Mouse (Mus musculus): ENCODE results near the gene Gna12. TPM values are rescaled to one million over a fixed set of nuclear protein-coding genes. Genes with fewer than 3 reads are reported as not detected.

Gna12 gene
- polyA plus RNA-seq, 1 experiment: 94.4 TPM

DNA sequence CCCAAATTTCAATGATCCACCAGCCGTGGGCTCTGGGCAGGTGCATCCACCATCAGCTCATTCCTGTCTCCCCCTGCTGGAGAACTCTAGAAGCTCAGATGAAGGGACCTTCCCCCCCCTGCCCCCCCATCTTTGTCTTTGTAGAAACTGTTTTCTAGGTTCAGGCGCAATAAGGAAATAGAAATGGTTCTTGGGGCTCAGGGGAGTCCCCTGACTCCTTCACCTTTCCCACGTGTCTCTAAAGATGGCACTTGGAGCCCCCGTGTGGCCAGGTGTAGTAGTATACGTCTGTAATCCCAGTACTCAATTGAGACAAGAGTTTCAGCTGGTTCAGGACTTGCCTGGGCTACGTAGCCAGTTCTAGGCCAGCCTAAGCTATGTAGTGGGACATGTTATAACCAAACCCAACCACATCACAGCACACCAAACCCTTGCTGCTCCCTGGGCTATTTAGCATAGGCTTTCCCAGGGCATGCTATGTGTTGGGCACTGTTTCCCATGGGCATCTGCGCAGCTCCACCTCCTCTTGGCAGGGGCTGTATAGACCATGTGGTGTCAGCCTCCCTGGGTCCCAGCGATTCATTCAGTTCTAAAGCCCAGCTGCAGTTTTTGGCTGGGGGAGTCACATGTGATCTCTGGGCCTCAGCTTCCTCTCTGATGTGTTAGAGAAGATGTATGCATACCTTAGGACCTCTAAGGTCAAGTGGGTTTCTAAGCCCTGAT, 27.4 kb upstream of the Gna12 start:
- Histone ChIP-seq H3K4me1 (ENCODE audit: control insufficient read depth, insufficient read depth, low read length) (no peaks in the 10 kb centered on the region), H3K27ac (ENCODE audit: insufficient read depth, low read length) (no peak overlapping the region), H3K4me3 (ENCODE audit: insufficient read depth, low read length) (no peak overlapping the region)
- TF ChIP-seq CTCF (IDR thresholded peaks at IDR 0.05; ENCODE audit: extremely low read depth, insufficient read depth, low read length) (no peak), POLR2A (IDR thresholded peaks at IDR 0.05; ENCODE audit: extremely low read depth, insufficient read depth, low read length) (no peak)

- no peak overlapping the region for H3K27ac ChIP-seq (ENCODE audit: insufficient read depth, low read length)
- no peaks in the 10 kb centered on the region for H3K4me1 ChIP-seq (ENCODE audit: control insufficient read depth, insufficient read depth, low read length)
- H3K4me3 ChIP-seq (ENCODE audit: insufficient read depth, low read length): no peak overlapping the region
- TF ChIP-seq POLR2A (IDR thresholded peaks at IDR 0.05; ENCODE audit: extremely low read depth, insufficient read depth, low read length) (no peak), CTCF (IDR thresholded peaks at IDR 0.05; ENCODE audit: extremely low read depth, insufficient read depth, low read length) (no peak)
Observed at GRCm38 (mm10) chr5:140855909-140856530, 25.8 kb upstream of the Gna12 start.

GRCm38 (mm10) chr5:140854700-140855099, 24.5 kb upstream of the Gna12 start:
- H3K4me3 ChIP-seq (ENCODE audit: insufficient read depth, low read length): no peak overlapping the region
- H3K27ac ChIP-seq (ENCODE audit: insufficient read depth, low read length): no peak overlapping the region
- H3K4me1 ChIP-seq (ENCODE audit: control insufficient read depth, insufficient read depth, low read length): no peaks in the 10 kb centered on the region
- TF ChIP-seq CTCF (IDR thresholded peaks at IDR 0.05; ENCODE audit: extremely low read depth, insufficient read depth, low read length) (no peak), POLR2A (IDR thresholded peaks at IDR 0.05; ENCODE audit: extremely low read depth, insufficient read depth, low read length) (no peak)

- no peak overlapping the region for H3K4me3 ChIP-seq (ENCODE audit: insufficient read depth, low read length)
- no peak for TF ChIP-seq POLR2A (IDR thresholded peaks at IDR 0.05; ENCODE audit: extremely low read depth, insufficient read depth, low read length)
- TF ChIP-seq CTCF (IDR thresholded peaks at IDR 0.05; ENCODE audit: extremely low read depth, insufficient read depth, low read length): no peak
Observed at GRCm38 (mm10) chr5:140853723-140854122, 23.5 kb upstream of the Gna12 start.

DNA sequence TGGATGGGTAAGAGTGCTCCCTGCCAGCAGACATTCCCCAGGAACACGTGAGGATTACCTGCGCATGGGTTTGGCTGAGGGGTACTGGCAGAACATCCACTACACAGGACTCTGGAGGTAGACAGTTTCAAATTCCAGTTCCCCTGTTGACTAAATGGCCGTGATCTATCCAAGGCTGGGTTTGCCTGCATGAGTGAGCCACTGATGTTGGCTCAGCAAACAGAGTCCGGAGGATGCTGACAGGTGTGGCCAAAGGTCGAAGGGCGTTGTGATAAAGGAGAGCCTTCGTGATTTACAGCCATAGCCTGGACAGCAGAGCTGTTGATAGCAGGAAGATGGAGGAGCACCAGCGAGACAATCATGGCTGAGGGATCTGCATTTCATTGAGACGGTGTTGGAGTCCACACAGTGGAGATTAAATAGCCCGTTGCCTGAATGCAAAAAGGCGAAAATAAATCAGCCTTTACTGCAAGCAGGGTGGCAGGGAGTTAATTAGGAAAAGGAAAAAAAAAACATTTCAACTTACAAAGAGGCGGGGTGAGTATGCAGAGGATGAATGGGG, 22.3 kb upstream of the Gna12 start:
- H3K4me3 ChIP-seq (ENCODE audit: insufficient read depth, low read length): no peak overlapping the region
- H3K4me1 ChIP-seq (ENCODE audit: control insufficient read depth, insufficient read depth, low read length): no peaks in the 10 kb centered on the region
- H3K27ac ChIP-seq (ENCODE audit: insufficient read depth, low read length): no peak overlapping the region
- TF ChIP-seq POLR2A (IDR thresholded peaks at IDR 0.05; ENCODE audit: extremely low read depth, insufficient read depth, low read length): no peak
- no peak for TF ChIP-seq CTCF (IDR thresholded peaks at IDR 0.05; ENCODE audit: extremely low read depth, insufficient read depth, low read length)

More at GRCm38 (mm10) chr5:140853723-140854122, 23.5 kb upstream of the Gna12 start:
- H3K4me1 ChIP-seq (ENCODE audit: control insufficient read depth, insufficient read depth, low read length): no peaks in the 10 kb centered on the region
- H3K27ac ChIP-seq (ENCODE audit: insufficient read depth, low read length): no peak overlapping the region

GRCm38 (mm10) chr5:140847300-140847729, 17.1 kb upstream of the Gna12 start:
- no peak overlapping the region for H3K4me3 ChIP-seq (ENCODE audit: insufficient read depth, low read length)
- TF ChIP-seq CTCF (IDR thresholded peaks at IDR 0.05; ENCODE audit: extremely low read depth, insufficient read depth, low read length) (peak; percentile 91), POLR2A (IDR thresholded peaks at IDR 0.05; ENCODE audit: extremely low read depth, insufficient read depth, low read length) (no peak)
- no peak overlapping the region for H3K27ac ChIP-seq (ENCODE audit: insufficient read depth, low read length)
- no peaks in the 10 kb centered on the region for H3K4me1 ChIP-seq (ENCODE audit: control insufficient read depth, insufficient read depth, low read length)

DNA sequence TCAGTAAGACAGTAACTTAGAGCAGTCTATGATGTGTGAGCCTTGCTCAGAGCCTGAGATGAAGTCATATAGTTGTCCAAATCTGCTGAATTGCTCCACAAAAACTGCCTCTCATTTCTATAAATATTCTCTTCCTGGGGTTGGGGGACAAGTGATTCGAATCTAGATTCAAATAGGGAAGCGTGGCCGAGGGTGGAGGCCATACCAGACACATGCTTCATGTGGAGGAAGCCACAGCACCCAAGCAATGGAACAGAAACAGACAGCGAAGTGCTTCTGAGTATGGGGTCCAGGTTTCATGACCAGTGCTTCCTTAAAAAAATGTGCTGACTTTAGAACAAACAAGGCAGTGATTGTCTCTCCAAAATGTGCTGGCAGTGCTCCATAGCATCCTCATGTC, 11.7 kb upstream of the Gna12 start:
- no peak overlapping the region for H3K4me3 ChIP-seq (ENCODE audit: insufficient read depth, low read length)
- no peaks in the 10 kb centered on the region for H3K4me1 ChIP-seq (ENCODE audit: control insufficient read depth, insufficient read depth, low read length)
- TF ChIP-seq POLR2A (IDR thresholded peaks at IDR 0.05; ENCODE audit: extremely low read depth, insufficient read depth, low read length): no peak
- TF ChIP-seq CTCF (IDR thresholded peaks at IDR 0.05; ENCODE audit: extremely low read depth, insufficient read depth, low read length): no peak
- H3K27ac ChIP-seq (ENCODE audit: insufficient read depth, low read length): no peak overlapping the region

GRCm38 (mm10) chr5:140831064-140831431, 817 bp upstream of the Gna12 start:
- Histone ChIP-seq H3K4me3 (ENCODE audit: insufficient read depth, low read length) (no peak overlapping the region), H3K4me1 (ENCODE audit: control insufficient read depth, insufficient read depth, low read length) (peaks cover 8% of the 10 kb centered on the region; the same call in 1 of the 2 replicates), H3K27ac (ENCODE audit: insufficient read depth, low read length) (no peak overlapping the region)
- TF ChIP-seq CTCF (IDR thresholded peaks at IDR 0.05; ENCODE audit: extremely low read depth, insufficient read depth, low read length) (no peak), POLR2A (IDR thresholded peaks at IDR 0.05; ENCODE audit: extremely low read depth, insufficient read depth, low read length) (no peak)

DNA sequence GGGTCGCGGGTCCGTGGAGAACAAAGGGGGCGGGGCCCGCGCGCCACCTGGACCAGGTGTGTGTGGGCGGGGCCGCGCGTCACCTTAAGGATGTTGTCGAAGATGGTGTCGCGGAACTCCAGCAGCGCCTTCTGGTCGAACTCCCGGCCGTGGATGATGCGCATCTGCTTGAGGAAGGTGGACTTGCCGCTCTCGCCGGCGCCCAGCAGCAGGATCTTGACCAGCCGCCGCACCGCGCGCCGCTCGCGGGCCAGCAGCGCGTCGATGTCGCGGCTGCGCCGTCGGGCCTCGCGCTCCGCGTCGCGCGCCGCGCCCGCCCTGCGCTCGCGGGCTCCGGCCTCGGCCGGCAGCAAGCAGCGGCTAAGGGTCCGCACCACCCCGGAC, 328 bp downstream of the Gna12 start:
- TF ChIP-seq CTCF (IDR thresholded peaks at IDR 0.05; ENCODE audit: extremely low read depth, insufficient read depth, low read length) (no peak), POLR2A (IDR thresholded peaks at IDR 0.05; ENCODE audit: extremely low read depth, insufficient read depth, low read length) (no peak)
- H3K4me1 ChIP-seq (ENCODE audit: control insufficient read depth, insufficient read depth, low read length): peaks cover 8% of the 10 kb centered on the region; the same call in 1 of the 2 replicates
- peak overlapping the region; percentile 65 for H3K4me3 ChIP-seq (ENCODE audit: insufficient read depth, low read length)
- H3K27ac ChIP-seq (ENCODE audit: insufficient read depth, low read length): 0 out of 2 replicates have a peak overlapping the region, but pooled peaks have one; percentile 85

All from cortical plate, adult 2 months (tissue).